Mouse (Mus musculus) urinary bladder, postnatal 10 days (tissue): Measurements from ENCODE around the gene Plaur.

Source experiments
- DNase-seq: peaks from one replicate; pipeline ENCODE4 v3.0.0; 2022; ENCODE audit warnings: low spot score

The Plaur gene

GRCm38 (mm10) chr7:24462388-24463319 is at the start of gene Plaur:
TSS of gene Plaur (plus strand) at chr7:24462484.
- DNase-seq, result no peak

GRCm38 (mm10) chr7:24413630-24414029 is 48.7 kb upstream of the Plaur start:
- DNase-seq, result no peak

GRCm38 (mm10) chr7:24415261-24415660 is 47.0 kb upstream of the Plaur start:
- no peak for DNase-seq

GRCm38 (mm10) chr7:24419579-24419978 is 42.7 kb upstream of the Plaur start:
- DNase-seq, result no peak

GRCm38 (mm10) chr7:24421648-24422047 is 40.6 kb upstream of the Plaur start:
- no peak for DNase-seq

GRCm38 (mm10) chr7:24422251-24422650 is 40.0 kb upstream of the Plaur start:
- DNase-seq, result no peak

GRCm38 (mm10) chr7:24423107-24423763 is 39.0 kb upstream of the Plaur start:
- no peak for DNase-seq

GRCm38 (mm10) chr7:24423956-24424732 is 38.1 kb upstream of the Plaur start:
- no peak for DNase-seq

GRCm38 (mm10) chr7:24425919-24426318 is 36.4 kb upstream of the Plaur start:
- DNase-seq, result no peak

GRCm38 (mm10) chr7:24427168-24427567 is 35.1 kb upstream of the Plaur start:
- DNase-seq, result no peak

GRCm38 (mm10) chr7:24428725-24429124 is 33.6 kb upstream of the Plaur start:
- no peak for DNase-seq

- DNase-seq, result no peak
These were observed 32.7 kb upstream of the Plaur start for GRCm38 (mm10) chr7:24429413-24430112.

- DNase-seq, result no peak
These were observed 31.5 kb upstream of the Plaur start for GRCm38 (mm10) chr7:24430551-24431345.

GRCm38 (mm10) chr7:24431713-24432112 is 30.6 kb upstream of the Plaur start:
- no peak for DNase-seq

- DNase-seq, result no peak
These were observed 27.0 kb upstream of the Plaur start for GRCm38 (mm10) chr7:24435305-24435704.

- no peak for DNase-seq
These were observed 24.3 kb upstream of the Plaur start for GRCm38 (mm10) chr7:24437981-24438380.

- DNase-seq, result no peak
These were observed 23.1 kb upstream of the Plaur start for GRCm38 (mm10) chr7:24439191-24439590.

GRCm38 (mm10) chr7:24439891-24440290 is 22.4 kb upstream of the Plaur start:
- no peak for DNase-seq

GRCm38 (mm10) chr7:24441785-24442184 is 20.5 kb upstream of the Plaur start:
- no peak for DNase-seq

GRCm38 (mm10) chr7:24442313-24442712 is 20.0 kb upstream of the Plaur start:
- no peak for DNase-seq
